Mouse (Mus musculus) heart, embryonic 15.5 days (tissue): ENCODE measurements around the gene Rpl6. TPM values are rescaled to one million over a fixed set of nuclear protein-coding genes. Genes with fewer than 3 reads are reported as not detected.

Experiments
- ATAC-seq: fragments of 200-750 bp; cut with Nextera tagmentation; replicated peaks from 2 replicates; pipeline ENCODE4 v1.8.0; 2017; ENCODE audit warnings: low read depth, moderate TSS enrichment; ENCODE audit not compliant: insufficient number of reproducible peaks, insufficient read depth, low FRiP score
- H3K27ac ChIP-seq: fragments of 300-500 bp; sonication (generic); 2 replicates; pipeline ENCODE4 v1.5.1; 2015; ENCODE audit warnings: mild to moderate bottlenecking, inconsistent platforms
- H3K27me3 ChIP-seq: fragments of 300-500 bp; sonication (generic); 2 replicates; pipeline ENCODE4 v1.6.1; 2015; ENCODE audit warnings: inconsistent platforms
- H3K36me3 ChIP-seq: fragments of 300-500 bp; sonication (generic); 2 replicates; pipeline ENCODE4 v1.6.1; 2015; ENCODE audit warnings: mild to moderate bottlenecking, inconsistent platforms
- H3K4me1 ChIP-seq: fragments of 300-500 bp; sonication (generic); replicated peaks from 2 replicates; pipeline ENCODE4 v1.6.1; 2015; ENCODE audit warnings: inconsistent platforms
- H3K4me2 ChIP-seq: fragments of 300-500 bp; sonication (generic); 2 replicates; pipeline ENCODE4 v1.6.1; 2015; ENCODE audit warnings: inconsistent platforms, mild to moderate bottlenecking, moderate library complexity
- H3K4me3 ChIP-seq: fragments of 300-500 bp; sonication (generic); 2 replicates; pipeline ENCODE4 v1.5.1; 2015; ENCODE audit warnings: mild to moderate bottlenecking, inconsistent platforms
- H3K9ac ChIP-seq: fragments of 300-500 bp; sonication (generic); 2 replicates; pipeline ENCODE4 v1.6.1; 2015; ENCODE audit warnings: mild to moderate bottlenecking, inconsistent platforms
- H3K9me3 ChIP-seq: fragments of 300-500 bp; sonication (generic); replicated peaks from 2 replicates; pipeline ENCODE4 v1.6.1; 2016; ENCODE audit warnings: inconsistent platforms
- WGBS: fragments of 180-500 bp; shearing (Covaris S2); methylation state at CpG from one replicate; pipeline ENCODE4 v1.1.7; 2015; ENCODE audit warnings: mixed read lengths; 5-methylcytosine and 5-hydroxymethylcytosine counted together
- polyA plus RNA-seq: library from polyadenylated mRNA; unstranded; fragments of >200 nt; fragmentation: Nextera tagmentation; extraction: Ambion mirVana; gene quantifications from 2 replicates; pipeline ENCODE4 v1.2.1, GENCODE M21; 2015

Gene Rpl6
- polyA plus RNA-seq, 1 experiment from 2014 or later = 339 TPM

DNA sequence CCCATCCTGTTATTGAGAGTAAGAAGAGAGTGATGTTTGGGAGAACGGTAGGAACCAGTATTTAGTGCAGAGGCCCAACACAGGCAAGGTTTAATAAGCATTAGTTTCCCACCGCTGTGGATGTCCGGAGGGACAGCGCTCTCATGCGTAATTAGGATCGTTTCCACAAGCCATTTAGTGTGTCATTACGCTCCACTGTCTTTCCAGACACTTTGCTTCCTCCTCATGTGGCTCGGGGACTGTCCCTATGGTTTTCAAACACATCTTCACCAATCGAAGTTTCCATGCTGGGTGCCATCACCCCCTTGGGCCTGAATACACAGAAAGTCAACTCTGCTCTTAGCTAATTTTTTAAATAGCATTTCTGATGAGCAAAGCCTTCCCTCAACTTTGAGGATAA, 21.0 kb upstream of the Rpl6 start:
- Histone ChIP-seq H3K4me3 (no peak overlapping the region), H3K27me3 (no peaks in the 10 kb centered on the region), H3K36me3 (no peaks in the 10 kb centered on the region), H3K9me3 (no peaks in the 10 kb centered on the region), H3K4me1 (peaks cover 82% of the 10 kb centered on the region), H3K9ac (no peak overlapping the region), H3K27ac (no peak overlapping the region), H3K4me2 (no peak overlapping the region)
- 85% methylated on average over 9 of the region's 9 CpGs for WGBS
- no peak for ATAC-seq

DNA sequence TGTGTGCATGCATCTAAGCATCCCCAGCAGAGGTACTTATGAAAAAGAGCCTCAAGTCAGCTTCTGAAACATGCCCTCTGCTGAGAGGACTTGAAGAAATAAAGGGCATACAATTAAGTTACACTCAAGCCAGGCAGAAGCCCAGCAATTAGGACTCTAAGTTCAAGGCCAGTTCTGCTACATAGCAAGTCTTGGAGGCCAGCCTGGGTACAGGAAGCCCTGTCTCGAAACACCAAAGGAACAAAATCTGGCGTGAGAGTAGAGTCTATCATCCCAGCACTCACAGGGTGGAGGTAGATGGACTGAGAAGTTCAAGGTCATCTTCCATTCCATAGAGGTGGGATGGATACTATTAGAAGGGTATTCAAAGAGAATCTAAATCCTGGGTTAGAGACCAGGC, 19.9 kb upstream of the Rpl6 start:
- Histone ChIP-seq H3K4me1 (peaks cover 82% of the 10 kb centered on the region), H3K27me3 (no peaks in the 10 kb centered on the region), H3K4me3 (no peak overlapping the region), H3K36me3 (no peaks in the 10 kb centered on the region), H3K27ac (peak overlapping the region; percentile 74), H3K9ac (no peak overlapping the region), H3K4me2 (peak overlapping the region; percentile 47), H3K9me3 (no peaks in the 10 kb centered on the region)
- 43% methylated on average over 2 of the region's 2 CpGs for WGBS
- ATAC-seq = no peak

DNA sequence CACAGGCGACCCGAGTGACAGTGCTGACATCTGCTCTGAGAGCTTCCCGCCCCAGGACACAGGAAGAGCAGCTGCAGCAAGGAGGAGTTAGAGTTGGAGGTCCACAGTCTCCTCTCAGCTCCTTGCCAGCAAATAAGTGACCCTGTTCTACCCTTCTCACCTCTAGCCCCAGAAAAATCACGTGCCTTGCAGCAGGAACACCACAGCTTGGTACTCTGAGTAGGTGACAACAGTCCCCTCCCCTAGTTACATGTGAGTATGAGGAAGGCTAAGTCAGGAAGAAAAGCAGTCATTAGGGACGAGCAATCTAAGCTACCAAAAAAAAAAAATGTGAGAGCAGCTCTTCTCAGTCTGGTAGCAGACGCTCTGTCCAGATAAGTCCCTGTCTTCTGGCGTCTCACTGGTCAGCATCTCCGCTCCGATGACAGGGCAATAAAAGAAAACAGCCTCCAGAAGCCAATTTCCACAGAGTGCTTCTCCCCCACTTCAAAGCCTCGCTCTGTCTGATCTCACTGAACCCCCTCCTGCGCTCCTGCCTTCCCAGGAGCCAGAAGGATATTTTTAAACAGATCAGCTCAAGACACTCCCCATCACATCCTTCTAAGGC, 19.2 kb upstream of the Rpl6 start:
- peak overlapping the region; percentile 74 for H3K27ac ChIP-seq
- WGBS = 9% methylated on average over 11 of the region's 11 CpGs
- H3K27me3 ChIP-seq = no peaks in the 10 kb centered on the region
- H3K4me2 ChIP-seq = peak overlapping the region; percentile 47
- peaks cover 81% of the 10 kb centered on the region for H3K4me1 ChIP-seq
- H3K4me3 ChIP-seq = peak overlapping the region; percentile 9; the same call in 1 of the 2 replicates
- ATAC-seq = peak; percentile 61
- H3K9me3 ChIP-seq = no peaks in the 10 kb centered on the region
- H3K36me3 ChIP-seq = no peaks in the 10 kb centered on the region
- no peak overlapping the region for H3K9ac ChIP-seq

DNA sequence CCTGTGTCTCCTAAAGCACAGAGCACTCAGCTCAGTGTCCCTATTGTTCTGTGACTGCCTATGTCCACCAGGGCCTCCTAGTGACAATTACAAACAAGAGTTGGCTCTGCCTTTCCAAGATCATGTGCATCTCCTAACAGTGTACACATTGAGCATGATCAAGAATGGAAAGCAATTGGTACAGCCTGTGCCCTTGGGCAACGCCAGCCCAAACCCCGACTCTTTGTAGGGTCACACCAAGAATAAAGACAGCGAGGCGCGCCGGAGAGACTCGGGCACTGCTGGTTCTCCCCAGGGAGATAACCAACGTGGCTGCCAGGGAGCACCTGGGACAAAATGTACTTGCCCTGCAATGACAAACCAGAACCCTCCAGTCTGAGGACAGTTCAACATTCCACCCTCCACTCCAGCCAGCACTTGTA, 16.7 kb upstream of the Rpl6 start:
- Histone ChIP-seq H3K4me2 (peak overlapping the region; percentile 37), H3K36me3 (no peaks in the 10 kb centered on the region), H3K4me3 (no peak overlapping the region), H3K27me3 (no peaks in the 10 kb centered on the region), H3K4me1 (peaks cover 70% of the 10 kb centered on the region), H3K9ac (no peak overlapping the region), H3K27ac (peak overlapping the region; percentile 60), H3K9me3 (no peaks in the 10 kb centered on the region)
- ATAC-seq = no peak
- 57% methylated on average over 8 of the region's 8 CpGs for WGBS

GRCm38 (mm10) chr5:121188265-121188664, 16.0 kb upstream of the Rpl6 start:
- 85% methylated on average over 9 of the region's 9 CpGs for WGBS
- Histone ChIP-seq H3K9ac (no peak overlapping the region), H3K36me3 (no peaks in the 10 kb centered on the region), H3K9me3 (no peaks in the 10 kb centered on the region), H3K4me2 (peak overlapping the region; percentile 37), H3K4me3 (no peak overlapping the region), H3K4me1 (peaks cover 69% of the 10 kb centered on the region), H3K27me3 (no peaks in the 10 kb centered on the region), H3K27ac (peak overlapping the region; percentile 60)
- ATAC-seq = no peak

DNA sequence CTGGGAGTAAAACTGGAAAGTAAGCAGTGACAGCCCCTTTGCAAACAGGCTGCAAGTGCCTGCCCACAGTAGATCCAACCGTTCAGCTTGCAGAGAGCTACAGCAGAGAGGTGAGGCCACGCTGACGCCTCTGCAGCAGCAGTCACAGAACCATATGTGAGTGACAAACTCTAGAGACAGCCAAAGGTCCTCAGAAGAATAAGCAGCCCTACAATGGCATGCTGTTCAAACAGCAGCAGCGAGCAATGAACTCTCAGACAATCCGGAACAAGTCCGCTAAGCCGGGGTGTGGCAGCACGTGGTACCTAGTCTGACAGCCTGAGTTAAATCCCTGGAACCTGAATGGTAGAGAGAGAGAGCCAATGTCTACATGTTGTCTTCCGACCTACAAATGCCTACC, 15.1 kb upstream of the Rpl6 start:
- Histone ChIP-seq H3K9me3 (no peaks in the 10 kb centered on the region), H3K4me1 (peaks cover 59% of the 10 kb centered on the region)

DNA sequence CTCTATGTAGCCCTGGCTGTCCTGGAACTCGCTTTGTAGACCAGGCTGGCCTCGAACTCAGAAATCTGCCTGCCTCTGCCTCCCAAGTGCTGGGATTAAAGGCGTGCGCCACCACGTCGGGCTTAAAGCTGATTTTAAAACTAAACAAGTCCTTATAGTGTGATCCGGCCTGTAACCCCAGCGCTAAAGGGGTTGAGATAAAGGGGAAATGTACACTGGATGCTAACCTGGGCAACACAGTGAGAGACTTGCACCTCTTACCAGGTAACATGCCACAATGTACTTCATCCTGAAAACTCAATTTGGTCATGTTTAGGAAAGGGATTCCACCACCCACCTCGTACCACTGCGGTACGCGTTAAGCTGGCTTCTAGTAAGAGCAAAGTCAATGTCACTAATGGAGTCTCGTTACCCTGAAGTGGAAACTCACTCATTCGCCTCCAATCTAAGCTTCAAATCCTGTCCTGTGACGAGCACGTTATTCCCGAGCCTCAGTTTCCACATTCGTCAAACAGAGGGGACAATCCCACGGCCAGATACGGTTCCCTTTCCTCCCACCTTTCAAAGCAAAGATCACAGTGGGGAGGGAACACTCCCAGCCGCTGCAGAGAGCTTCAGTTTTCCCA, 14.0 kb upstream of the Rpl6 start:
- 21% methylated on average over 21 of the region's 21 CpGs for WGBS
- H3K4me1 ChIP-seq = peaks cover 48% of the 10 kb centered on the region
- no peaks in the 10 kb centered on the region for H3K36me3 ChIP-seq
- H3K4me2 ChIP-seq = peak overlapping the region; percentile 77
- no peak for ATAC-seq
- H3K27me3 ChIP-seq = no peaks in the 10 kb centered on the region
- no peaks in the 10 kb centered on the region for H3K9me3 ChIP-seq
- peak overlapping the region; percentile 92 for H3K9ac ChIP-seq
- peak overlapping the region; percentile 89 for H3K27ac ChIP-seq
- H3K4me3 ChIP-seq = peak overlapping the region; percentile 86

More for the DNA sequence above, 15.1 kb upstream of the Rpl6 start:
- Histone ChIP-seq H3K9ac (0 out of 2 replicates have a peak overlapping the region, but pooled peaks have one; percentile 27), H3K4me2 (peak overlapping the region; percentile 19), H3K27ac (0 out of 2 replicates have a peak overlapping the region, but pooled peaks have one; percentile 18), H3K36me3 (no peaks in the 10 kb centered on the region), H3K4me3 (0 out of 2 replicates have a peak overlapping the region, but pooled peaks have one; percentile 6), H3K27me3 (no peaks in the 10 kb centered on the region)
- no peak for ATAC-seq
- 55% methylated on average over 9 of the region's 9 CpGs for WGBS

DNA sequence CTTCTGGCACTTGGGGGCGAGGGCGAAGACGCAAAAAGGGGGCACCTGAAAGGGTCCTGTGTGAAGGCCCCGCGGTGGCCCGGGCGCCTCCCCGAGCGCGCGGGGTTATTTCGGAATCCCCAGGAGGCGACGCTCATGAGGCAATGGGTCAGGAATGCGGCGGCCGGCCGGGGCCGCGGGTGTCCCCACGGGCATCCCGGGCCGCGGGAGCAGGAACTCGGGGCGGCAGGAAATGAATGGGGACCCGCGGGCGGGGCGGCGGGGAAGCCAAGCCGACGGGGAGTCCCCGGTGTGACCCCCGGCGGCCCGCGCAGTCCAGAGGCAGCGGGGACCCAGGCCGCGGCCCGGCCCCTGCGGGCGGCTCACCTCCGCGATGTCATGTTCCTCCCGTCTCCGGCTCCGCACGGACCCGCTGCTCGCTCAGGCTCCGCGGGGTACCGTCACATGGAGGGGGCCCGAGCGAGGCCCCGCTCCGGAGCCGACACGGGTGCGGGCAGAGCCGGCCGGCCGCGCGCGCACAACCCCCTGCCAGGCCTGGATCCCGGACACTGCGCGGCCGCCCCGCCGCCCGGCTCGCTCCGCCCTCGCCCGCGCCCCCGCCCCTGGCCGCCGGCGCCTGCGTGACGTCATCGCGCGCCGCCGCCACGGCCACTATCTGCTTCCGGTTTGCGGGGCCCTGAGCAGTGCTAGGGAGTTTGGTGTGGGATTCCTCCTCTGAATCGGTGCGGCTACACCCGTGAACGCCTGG, 13.3 kb upstream of the Rpl6 start, which contains the start of gene Ptpn11:
Gene Ptpn11 (minus strand): TSS at position 562 of the 748 bp plus-strand sequence.
- no peaks in the 10 kb centered on the region for H3K9me3 ChIP-seq
- no peaks in the 10 kb centered on the region for H3K27me3 ChIP-seq
- H3K4me2 ChIP-seq = peak within 1 kb of the TSS; percentile 77
- peaks cover 41% of the 10 kb centered on the region for H3K4me1 ChIP-seq
- peak within 1 kb of the TSS; percentile 86 for H3K4me3 ChIP-seq
- H3K9ac ChIP-seq = peak within 1 kb of the TSS; percentile 92
- peak within 1 kb of the TSS; percentile 89 for H3K27ac ChIP-seq
- peak; percentile 91 for ATAC-seq
- H3K36me3 ChIP-seq = no peaks in the 10 kb centered on the region
- WGBS = under 1% methylated on average over 97 of the region's 98 CpGs

- Histone ChIP-seq H3K4me3 (peak overlapping the region; percentile 86), H3K4me1 (peaks cover 36% of the 10 kb centered on the region), H3K36me3 (no peaks in the 10 kb centered on the region), H3K9ac (peak overlapping the region; percentile 92), H3K4me2 (peak overlapping the region; percentile 77), H3K27me3 (no peaks in the 10 kb centered on the region), H3K9me3 (no peaks in the 10 kb centered on the region), H3K27ac (peak overlapping the region; percentile 57)
- no peak; the same call in 1 of the 2 replicates for ATAC-seq
- WGBS = 9% methylated on average over 17 of the region's 17 CpGs
Observed at GRCm38 (mm10) chr5:121191584-121191906, 12.7 kb upstream of the Rpl6 start.

DNA sequence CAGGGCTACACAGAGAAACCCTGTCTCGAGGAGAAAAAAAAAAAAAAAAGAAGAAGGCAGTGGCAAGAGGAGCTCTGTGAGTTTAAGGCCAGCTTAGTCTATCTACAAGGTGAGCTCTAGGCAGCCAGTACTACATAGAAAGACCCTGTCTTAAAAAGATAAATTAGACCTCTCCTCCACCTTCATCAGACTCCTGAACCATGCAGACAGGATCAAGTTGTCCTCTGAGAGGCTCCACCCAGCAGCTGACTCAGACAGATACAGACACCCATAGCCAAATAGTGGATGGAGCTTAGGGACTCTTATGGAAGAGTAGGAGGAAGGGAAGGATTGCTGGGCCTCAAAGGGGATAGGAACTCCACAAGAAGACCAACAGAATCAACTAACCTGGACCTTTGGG, 10.1 kb upstream of the Rpl6 start:
- H3K36me3 ChIP-seq = no peaks in the 10 kb centered on the region
- no peak overlapping the region for H3K4me2 ChIP-seq
- WGBS = 17% methylated on average over 1 of the region's 1 CpGs
- H3K4me3 ChIP-seq = no peak overlapping the region
- ATAC-seq = no peak
- no peaks in the 10 kb centered on the region for H3K9me3 ChIP-seq
- H3K4me1 ChIP-seq = peaks cover 13% of the 10 kb centered on the region
- H3K27ac ChIP-seq = no peak overlapping the region
- no peaks in the 10 kb centered on the region for H3K27me3 ChIP-seq
- H3K9ac ChIP-seq = no peak overlapping the region

DNA sequence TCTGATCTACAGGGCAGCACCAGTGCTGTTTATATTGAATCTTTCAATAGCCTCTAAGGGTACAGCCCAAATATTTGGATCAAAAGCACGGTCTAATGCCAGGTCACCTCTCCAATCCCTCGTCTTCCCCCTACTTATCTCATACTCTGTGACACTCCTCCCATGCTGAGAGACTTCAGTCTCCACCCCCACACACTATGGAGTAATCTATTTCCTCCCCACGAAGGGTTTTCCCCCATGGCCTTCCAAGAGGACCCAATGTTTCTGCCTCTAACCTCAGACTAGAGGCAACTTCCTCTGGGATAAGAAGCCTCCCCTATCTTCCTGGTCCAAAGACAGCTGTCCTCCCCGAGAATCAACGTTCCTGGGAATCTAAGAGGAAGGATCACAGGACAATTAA, 7.5 kb upstream of the Rpl6 start:
- Histone ChIP-seq H3K27ac (no peak overlapping the region), H3K9ac (no peak overlapping the region), H3K4me1 (peaks cover under 1% of the 10 kb centered on the region; the same call in 1 of the 2 replicates), H3K36me3 (no peaks in the 10 kb centered on the region), H3K9me3 (no peaks in the 10 kb centered on the region), H3K4me2 (no peak overlapping the region), H3K27me3 (no peaks in the 10 kb centered on the region), H3K4me3 (no peak overlapping the region)
- 24% methylated on average over 5 of the region's 5 CpGs for WGBS
- no peak for ATAC-seq
